Mouse (Mus musculus) heart, postnatal 36 days (tissue): ENCODE measurements around the gene Pam. TPM values are rescaled to one million over a fixed set of nuclear protein-coding genes. Genes with fewer than 3 reads are reported as not detected.

Source experiments
- DNase-seq, 2 experiments: peaks; one replicate each; pipeline ENCODE4 v3.0.0; 2021 to 2022
- intact Hi-C: fragments of 180-260 bp; cut with DNase I; formaldehyde crosslinking; loops from one replicate; pipeline ENCODE4 v1.15.1; 2025
- total RNA-seq, 2 experiments: library from RNA; stranded (reverse); gene quantifications; 2 replicates each; pipeline ENCODE4 v1.2.3; 2021

Pam gene
- total RNA-seq, 2 experiments from 2014 or later: 586 to 674 TPM

- DNase-seq: no peak
- intact Hi-C loops: no loop called here
Measured at GRCm38 (mm10) chr1:97854256-97854655, 241.2 kb downstream of the Pam start.

- DNase-seq: peak; percentile 13 to 34
- intact Hi-C loops: no loop called here
Measured at GRCm38 (mm10) chr1:97851601-97852175, 243.8 kb downstream of the Pam start.

- DNase-seq: no peak
- intact Hi-C loops: no loop called here
Measured at GRCm38 (mm10) chr1:97848601-97849241, 246.7 kb downstream of the Pam start.

- DNase-seq: no peak
- intact Hi-C loops: no loop called here
Measured at GRCm38 (mm10) chr1:97843220-97843992, 252.0 kb downstream of the Pam start.

GRCm38 (mm10) chr1:97834354-97834822 is 261.1 kb downstream of the Pam start:
- DNase-seq: no peak

GRCm38 (mm10) chr1:97833466-97834353 is 261.7 kb downstream of the Pam start:
- intact Hi-C loops: no loop called here
- peak; percentile 47 to 62 for DNase-seq

More at GRCm38 (mm10) chr1:97834354-97834822, 261.1 kb downstream of the Pam start:
- intact Hi-C loops: no loop called here

GRCm38 (mm10) chr1:97828087-97828486 is 267.4 kb downstream of the Pam start:
- intact Hi-C loops: no loop called here
- no peak for DNase-seq

GRCm38 (mm10) chr1:97827566-97827965 is 267.9 kb downstream of the Pam start:
- DNase-seq: no peak
- intact Hi-C loops: no loop called here

GRCm38 (mm10) chr1:97822904-97823303 is 272.5 kb downstream of the Pam start:
- no peak for DNase-seq
- intact Hi-C loops: no loop called here

GRCm38 (mm10) chr1:97822203-97822602 is 273.2 kb downstream of the Pam start:
- intact Hi-C loops: no loop called here
- DNase-seq: no peak

- no peak for DNase-seq
- intact Hi-C loops: no loop called here
Measured at GRCm38 (mm10) chr1:97821282-97821681, 274.2 kb downstream of the Pam start.

- intact Hi-C loops: loop anchor here (1.0 kb wide), 2 partner anchors 370 to 541 kb away; no protein-coding TSS in a partner anchor
Measured at GRCm38 (mm10) chr1:97809255-97809912, 286.1 kb downstream of the Pam start.

GRCm38 (mm10) chr1:97804520-97804919 is 290.9 kb downstream of the Pam start:
- intact Hi-C loops: no loop called here
- DNase-seq: no peak

More at GRCm38 (mm10) chr1:97809255-97809912, 286.1 kb downstream of the Pam start:
- no peak for DNase-seq

GRCm38 (mm10) chr1:97802207-97802902 is 293.1 kb downstream of the Pam start:
- intact Hi-C loops: no loop called here
- no peak for DNase-seq

- intact Hi-C loops: no loop called here
- no peak for DNase-seq
Measured at GRCm38 (mm10) chr1:97795936-97796335, 299.5 kb downstream of the Pam start.

- DNase-seq: no peak
- intact Hi-C loops: no loop called here
Measured at GRCm38 (mm10) chr1:97794110-97794509, 301.3 kb downstream of the Pam start.

GRCm38 (mm10) chr1:97788490-97788889 is 307.0 kb downstream of the Pam start:
- DNase-seq: no peak
- intact Hi-C loops: no loop called here

GRCm38 (mm10) chr1:97787674-97788073 is 307.8 kb downstream of the Pam start:
- intact Hi-C loops: no loop called here

GRCm38 (mm10) chr1:97785685-97786393 is 309.6 kb downstream of the Pam start:
- intact Hi-C loops: no loop called here
- no peak for DNase-seq

More at GRCm38 (mm10) chr1:97787674-97788073, 307.8 kb downstream of the Pam start:
- DNase-seq: no peak
